Mouse (Mus musculus): ENCODE measurements at regions not wholly inside any gene's neighbourhood (a gene's known extent, or its start where the extent isn't known, plus 50 kb on each side); places are given as distances from the start of the nearest gene placed in this dataset.

- TF ChIP-seq CTCF (IDR thresholded peaks at IDR 0.05 in 2 of 3, conservative IDR thresholded peaks at IDR 0.05 in 1 of 3; ENCODE audit: control insufficient read depth in 1 of 3, insufficient read depth in 1 of 3, low read depth in 2 of 3, low read length in 3 of 3, poor library complexity in 1 of 3, severe bottlenecking in 1 of 3) (no peak), GABPA (IDR thresholded peaks at IDR 0.05; ENCODE audit: low read depth, low read length) (no peak), ZKSCAN1 (IDR thresholded peaks at IDR 0.05; ENCODE audit: low read depth, low read length) (no peak), USF1 (IDR thresholded peaks at IDR 0.05; ENCODE audit: low read depth, low read length) (no peak), HCFC1 (IDR thresholded peaks at IDR 0.05; ENCODE audit: low read depth, low read length) (no peak)
These were observed 100.6 kb upstream of the Pmepa1 start for GRCm38 (mm10) chr2:173376926-173377325.
